Mouse (Mus musculus): ENCODE data around the gene Rab4b. TPM values are rescaled to one million over a fixed set of nuclear protein-coding genes. Genes with fewer than 3 reads are reported as not detected.

The Rab4b gene
- total and polyA plus RNA-seq, 2 experiments from 2014 or later: 60.5 to 138 TPM

GRCm38 (mm10) chr7:27168371-27168770, 10.3 kb downstream of the Rab4b start:
- Histone ChIP-seq H3K4me3 (ENCODE audit: low read depth, low read length) (no peak overlapping the region), H3K27ac (ENCODE audit: low read depth, low read length) (no peak overlapping the region), H3K9me3 (ENCODE audit: low read length) (no peaks in the 10 kb centered on the region), H3K4me1 (ENCODE audit: insufficient read depth, low read length) (peaks cover 19% of the 10 kb centered on the region), H3K9ac (replicated peaks; ENCODE audit: low read length, poor library complexity, severe bottlenecking) (no peak overlapping the region), H3K27me3 (ENCODE audit: insufficient read depth, low read length) (no peaks in the 10 kb centered on the region), H3K36me3 (ENCODE audit: insufficient read depth, low read length) (peaks cover 28% of the 10 kb centered on the region), H3K4me2 (ENCODE audit: low read depth, low read length, poor library complexity, severe bottlenecking) (no peak overlapping the region)
- DNase-seq (ENCODE audit: low spot score) (no peak), ATAC-seq (ENCODE audit: low FRiP score) (no peak)
- WGBS: 95% methylated on average over 5 of the region's 5 CpGs
- no peak for TF ChIP-seq CTCF (IDR thresholded peaks at IDR 0.05)

GRCm38 (mm10) chr7:27167475-27168094, 11.1 kb downstream of the Rab4b start:
- no peak for TF ChIP-seq CTCF (IDR thresholded peaks at IDR 0.05)
- Histone ChIP-seq H3K4me3 (ENCODE audit: low read depth, low read length) (peak overlapping the region; percentile 82), H3K36me3 (ENCODE audit: insufficient read depth, low read length) (peaks cover 22% of the 10 kb centered on the region), H3K27ac (ENCODE audit: low read depth, low read length) (peak overlapping the region; percentile 96), H3K9ac (replicated peaks; ENCODE audit: low read length, poor library complexity, severe bottlenecking) (0 out of 2 replicates have a peak overlapping the region, but pooled peaks have one; percentile 94), H3K4me1 (ENCODE audit: insufficient read depth, low read length) (peaks cover 25% of the 10 kb centered on the region), H3K27me3 (ENCODE audit: insufficient read depth, low read length) (no peaks in the 10 kb centered on the region), H3K4me2 (ENCODE audit: low read depth, low read length, poor library complexity, severe bottlenecking) (peak overlapping the region; percentile 69), H3K9me3 (ENCODE audit: low read length) (no peaks in the 10 kb centered on the region)
- DNase-seq (ENCODE audit: low spot score): no peak
- 67% methylated on average over 11 of the region's 11 CpGs for WGBS
- no peak for ATAC-seq (ENCODE audit: low FRiP score)

GRCm38 (mm10) chr7:27166614-27167474, 11.9 kb downstream of the Rab4b start, which contains the start of gene Egln2:
Gene Egln2 (minus strand): TSS chr7:27166802.
- H3K27ac ChIP-seq (ENCODE audit: low read depth, low read length): peak within 1 kb of the TSS; percentile 96
- TF ChIP-seq CTCF (IDR thresholded peaks at IDR 0.05): no peak
- H3K4me3 ChIP-seq (ENCODE audit: low read depth, low read length): peak within 1 kb of the TSS; percentile 82
- WGBS: 1% methylated on average over 60 of the region's 61 CpGs
- peak within 1 kb of the TSS; percentile 69 for H3K4me2 ChIP-seq (ENCODE audit: low read depth, low read length, poor library complexity, severe bottlenecking)
- H3K9me3 ChIP-seq (ENCODE audit: low read length): no peaks in the 10 kb centered on the region
- H3K27me3 ChIP-seq (ENCODE audit: insufficient read depth, low read length): no peaks in the 10 kb centered on the region
- peak within 1 kb of the TSS; percentile 94 for H3K9ac ChIP-seq (replicated peaks; ENCODE audit: low read length, poor library complexity, severe bottlenecking)
- ATAC-seq (ENCODE audit: low FRiP score) (peak; percentile 83), DNase-seq (ENCODE audit: low spot score) (peak; percentile 94)
- H3K36me3 ChIP-seq (ENCODE audit: insufficient read depth, low read length): peaks cover 14% of the 10 kb centered on the region; the same call in 1 of the 2 replicates
- H3K4me1 ChIP-seq (ENCODE audit: insufficient read depth, low read length): peaks cover 25% of the 10 kb centered on the region

GRCm38 (mm10) chr7:27166229-27166613, 12.5 kb downstream of the Rab4b start:
- Histone ChIP-seq H3K9ac (replicated peaks; ENCODE audit: low read length, poor library complexity, severe bottlenecking) (peak overlapping the region; percentile 94), H3K4me2 (ENCODE audit: low read depth, low read length, poor library complexity, severe bottlenecking) (peak overlapping the region; percentile 69), H3K36me3 (ENCODE audit: insufficient read depth, low read length) (peaks cover 13% of the 10 kb centered on the region), H3K4me3 (ENCODE audit: low read depth, low read length) (peak overlapping the region; percentile 82), H3K27me3 (ENCODE audit: insufficient read depth, low read length) (no peaks in the 10 kb centered on the region), H3K4me1 (ENCODE audit: insufficient read depth, low read length) (peaks cover 25% of the 10 kb centered on the region), H3K27ac (ENCODE audit: low read depth, low read length) (peak overlapping the region; percentile 96), H3K9me3 (ENCODE audit: low read length) (no peaks in the 10 kb centered on the region)
- under 1% methylated on average over 20 of the region's 43 CpGs for WGBS
- TF ChIP-seq CTCF (IDR thresholded peaks at IDR 0.05): no peak
- ATAC-seq (ENCODE audit: low FRiP score) (peak; percentile 67), DNase-seq (ENCODE audit: low spot score) (peak; percentile 78)

- Histone ChIP-seq H3K4me3 (ENCODE audit: low read depth, low read length) (peak overlapping the region; percentile 82), H3K36me3 (ENCODE audit: insufficient read depth, low read length) (peaks cover 8% of the 10 kb centered on the region), H3K27me3 (ENCODE audit: insufficient read depth, low read length) (no peaks in the 10 kb centered on the region), H3K4me1 (ENCODE audit: insufficient read depth, low read length) (peaks cover 25% of the 10 kb centered on the region), H3K4me2 (ENCODE audit: low read depth, low read length, poor library complexity, severe bottlenecking) (peak overlapping the region; percentile 69), H3K9me3 (ENCODE audit: low read length) (no peaks in the 10 kb centered on the region), H3K27ac (ENCODE audit: low read depth, low read length) (peak overlapping the region; percentile 96), H3K9ac (replicated peaks; ENCODE audit: low read length, poor library complexity, severe bottlenecking) (peak overlapping the region; percentile 94)
- DNase-seq (ENCODE audit: low spot score) (no peak), ATAC-seq (ENCODE audit: low FRiP score) (no peak)
- no peak for TF ChIP-seq CTCF (IDR thresholded peaks at IDR 0.05)
- 2% methylated on average over 8 of the region's 8 CpGs for WGBS
These were observed 13.0 kb downstream of the Rab4b start for GRCm38 (mm10) chr7:27165696-27166095.

Data from midbrain, postnatal 0 days (tissue).